Comparison of ENCODE assay signal across 12 mouse cellular contexts in the genomic region with DNA sequence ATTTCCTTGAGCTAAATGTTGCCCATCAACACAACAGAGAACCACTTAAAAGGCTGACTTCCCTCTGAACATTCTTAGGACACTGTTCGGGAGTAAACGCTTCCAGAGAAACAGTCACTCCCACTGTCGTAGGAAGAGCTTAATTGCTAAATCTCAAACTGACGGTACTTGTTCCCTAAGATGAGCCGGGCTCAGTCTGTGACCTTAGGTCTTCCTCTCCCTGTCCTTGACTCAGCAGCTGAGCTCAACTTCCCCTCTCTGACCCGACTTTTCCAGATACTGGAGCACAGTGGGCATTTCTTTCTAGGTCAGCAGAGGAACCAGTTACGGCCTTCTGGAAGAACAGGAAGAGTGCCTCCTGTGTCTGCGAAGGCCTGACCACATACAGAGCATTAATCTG.
DNase-seq lines count a peak whose midpoint lies in the region; ATAC-seq and TF ChIP-seq lines count a peak whose summit lies in the region.
"Had no signal": no experiment of that assay in that cellular context is flagged by ENCODE, and none has a peak within 500 bp of the region (broad histone marks: within the 10 kb centered on the region; RNA-seq: fewer than 3 reads in every experiment).

No protein-coding gene starts in this region.

- DNase-seq in heart, adult 8-10 months (ENCODE audit: low spot score): peak; percentile 69
- DNase-seq in heart, postnatal 14 days: no peak
- DNase-seq in lung, postnatal 25 days (ENCODE audit: low spot score): peak; percentile 50
- DNase-seq in lung, adult 2 months: no peak
- DNase-seq in kidney, postnatal 14 days: peak; percentile 33
- peak; percentile 23 for DNase-seq in retina, embryonic 14.5 days (ENCODE audit: low spot score)
- no peak for DNase-seq in c-Kit-positive CD71-positive TER-119-positive erythroid progenitor cells, embryonic 14.5 days (ENCODE audit: low spot score)
- DNase-seq: thymus, postnatal 4 days had no signal

- intact Hi-C loops in heart, postnatal 14 days (cut with DNase I): no loop called here

- no peak for ATAC-seq in erythroblast, adult 5-6 weeks (replicated peaks; ENCODE audit: low FRiP score, poor library complexity, severe bottlenecking)
- ATAC-seq: forebrain, embryonic 14.5 days had no signal

- no peak overlapping the region for H3K4me3 ChIP-seq in lung, adult 2 months (replicated peaks; ENCODE audit: extremely low read depth, low read depth, low read length)
- H3K4me3 ChIP-seq: hindbrain, embryonic 12.5 days; lung, embryonic 15.5 days had no signal

- no peak for TF ChIP-seq CTCF in lung, adult 2 months (IDR thresholded peaks at IDR 0.05; ENCODE audit: insufficient read depth, low read length)

- TF ChIP-seq POLR2A in lung, adult 2 months (IDR thresholded peaks at IDR 0.05; ENCODE audit: borderline replicate concordance, extremely low read depth, low read depth, low read length): no peak

- peaks cover 7% of the 10 kb centered on the region for H3K4me1 ChIP-seq in lung, adult 2 months (ENCODE audit: control insufficient read depth, insufficient read depth, low read length)

- 40% methylated on average over 8 of the region's 8 CpGs for WGBS in lung, adult 2 months

Comparison
In these comparisons a context has a peak if more than half of its experiments do, and no peak if none do; other contexts are left out.
1. DNase-seq: peak in heart, adult 8-10 months (single experiment), lung, postnatal 25 days (single experiment), kidney, postnatal 14 days (single experiment) and retina, embryonic 14.5 days (single experiment); none in heart, postnatal 14 days (0 of 2), lung, adult 2 months (single experiment) and c-Kit-positive CD71-positive TER-119-positive erythroid progenitor cells, embryonic 14.5 days (single experiment).